Mouse (Mus musculus) heart, adult 2 months (tissue): ENCODE data around the gene Ctbs. TPM values are rescaled to one million over a fixed set of nuclear protein-coding genes. Genes with fewer than 3 reads are reported as not detected.

Experiments used
- DNase-seq, 2 experiments: peaks; one replicate each; pipeline ENCODE4 v3.0.0; 2021
- H3K27ac ChIP-seq: fragments of 200-600 bp; 2 replicates; pipeline ENCODE4 v1.8.1; 2022
- H3K27me3 ChIP-seq: fragments of 200-500 bp; 2 replicates; pipeline ENCODE4 v1.6.1; 2012; ENCODE audit warnings: mild to moderate bottlenecking, low read length, inconsistent platforms, mixed read lengths; ENCODE audit not compliant: control insufficient read depth, insufficient read depth
- H3K36me3 ChIP-seq: fragments of 200-500 bp; 2 replicates; pipeline ENCODE4 v1.6.1; 2012; ENCODE audit warnings: low read length, inconsistent platforms; ENCODE audit not compliant: control insufficient read depth, insufficient read depth
- H3K4me1 ChIP-seq: fragments of 200-500 bp; 2 replicates; pipeline ENCODE4 v1.6.1; 2011; ENCODE audit warnings: low read length; ENCODE audit not compliant: control insufficient read depth, insufficient read depth
- H3K4me3 ChIP-seq: fragments of 200-600 bp; 2 replicates; pipeline ENCODE4 v1.8.1; 2022
- H3K79me2 ChIP-seq: fragments of 200-500 bp; replicated peaks from 2 replicates; pipeline ENCODE4 v1.6.1; 2012; ENCODE audit warnings: mild to moderate bottlenecking, inconsistent platforms, low read length, moderate library complexity, mixed read lengths; ENCODE audit not compliant: control insufficient read depth, insufficient read depth
- H3K9ac ChIP-seq: fragments of 200-500 bp; 2 replicates; pipeline ENCODE4 v1.6.1; 2012; ENCODE audit warnings: low read depth, mild to moderate bottlenecking, control low read depth, inconsistent platforms, low read length, mixed read lengths
- CTCF ChIP-seq: fragments of 200-600 bp; IDR thresholded peaks from 2 replicates; pipeline ENCODE4 v1.8.1; 2022; ENCODE audit warnings: antibody characterized with exemption, mild to moderate bottlenecking, moderate library complexity
- EP300 ChIP-seq: fragments of 200-500 bp; IDR thresholded peaks from 2 replicates; pipeline ENCODE4 v1.6.1; 2011; ENCODE audit warnings: low read depth, low read length, control low read depth; ENCODE audit not compliant: insufficient read depth
- POLR2A ChIP-seq: fragments of 200-500 bp; IDR thresholded peaks from 2 replicates; pipeline ENCODE4 v1.6.1; 2011; ENCODE audit warnings: mild to moderate bottlenecking, low read depth, low read length, control low read depth; ENCODE audit not compliant: insufficient read depth
- WGBS: fragments of 180-500 bp; shearing (Covaris S2); methylation state at CpG from one replicate; pipeline ENCODE4 v1.1.7; 2018; 5-methylcytosine and 5-hydroxymethylcytosine counted together
- intact Hi-C: fragments of 180-260 bp; cut with DNase I; formaldehyde crosslinking; loops from one replicate; pipeline ENCODE4 v1.15.1; 2025
- long read RNA-seq: library from polyadenylated mRNA; stranded (forward); transcript quantifications from one replicate; pipeline ENCODE4 v2.0.0, GENCODE M21; 2021
- polyA plus RNA-seq: library from polyadenylated mRNA; depleted of rRNA; stranded (reverse); fragments of >200 nt; gene quantifications from 2 replicates; pipeline ENCODE4 v1.2.3, GENCODE M21; 2012; rRNA removed
- total RNA-seq, 2 experiments: library from RNA; stranded (reverse); gene quantifications; 2 replicates each; pipeline ENCODE4 v1.2.3; 2021

Ctbs gene
- total RNA-seq, result 1 to 10 TPM; 3.2 to 3.7 TPM
- 1.7 and 3.6 TPM in 2 replicates for polyA plus RNA-seq
- long read RNA-seq, partial matches to known transcripts, result 1 of 2 reads
- long read RNA-seq, other reads (novel, unspliced or antisense), result 0 of 2 reads

- 49% methylated on average over 9 of the region's 9 CpGs for WGBS
- peak within 1 kb of the TSS; percentile 74 for H3K9ac ChIP-seq
- no peak for DNase-seq
- no peaks in the 10 kb centered on the region for H3K79me2 ChIP-seq
- H3K4me3 ChIP-seq, result peak within 1 kb of the TSS; percentile 60
- H3K4me1 ChIP-seq, result peaks cover 2% of the 10 kb centered on the region; the same call in 1 of the 2 replicates
- intact Hi-C loops, result loop anchor here (1.0 to 5.0 kb wide), 3 partner anchors 45 to 73 kb away; partner anchors contain the start of genes Gng5, Rpf1, Spata1 and Ssx2ip
- H3K27me3 ChIP-seq, result no peaks in the 10 kb centered on the region
- H3K36me3 ChIP-seq, result no peaks in the 10 kb centered on the region
- peak within 1 kb of the TSS; percentile 60 for H3K27ac ChIP-seq
- TF ChIP-seq EP300 (no peak), CTCF (no peak), POLR2A (no peak)
These were observed at the start of gene Ctbs for GRCm38 (mm10) chr3:146449745-146450250. Ctbs (plus strand) TSS chr3:146449795.

GRCm38 (mm10) chr3:146403770-146404169, 45.8 kb upstream of the Ctbs start:
- H3K4me3 ChIP-seq, result peak overlapping the region; percentile 76
- H3K27ac ChIP-seq, result peak overlapping the region; percentile 88
- WGBS, result 32% methylated on average over 3 of the region's 3 CpGs
- peak overlapping the region; percentile 54 for H3K9ac ChIP-seq
- no peaks in the 10 kb centered on the region for H3K36me3 ChIP-seq
- H3K79me2 ChIP-seq, result no peaks in the 10 kb centered on the region
- H3K4me1 ChIP-seq, result no peaks in the 10 kb centered on the region
- DNase-seq, result no peak
- H3K27me3 ChIP-seq, result no peaks in the 10 kb centered on the region
- intact Hi-C loops, result loop anchor here (2.0 to 10.0 kb wide), 4 partner anchors 47 to 411 kb away; partner anchors contain the start of genes Prkacb and Rpf1
- TF ChIP-seq CTCF, result no peak
- no peak for TF ChIP-seq POLR2A
- TF ChIP-seq EP300, result no peak

- Histone ChIP-seq H3K4me3 (peak within 1 kb of the TSS; percentile 76), H3K27ac (peak within 1 kb of the TSS; percentile 88), H3K9ac (peak within 1 kb of the TSS; percentile 88), H3K79me2 (no peaks in the 10 kb centered on the region), H3K27me3 (no peaks in the 10 kb centered on the region), H3K36me3 (no peaks in the 10 kb centered on the region), H3K4me1 (no peaks in the 10 kb centered on the region)
- peak; percentile 97 to 100 for DNase-seq
- no peak for TF ChIP-seq EP300
- no peak for TF ChIP-seq CTCF
- TF ChIP-seq POLR2A, result peak; percentile 54
- intact Hi-C loops, result loop anchor here (2.0 to 10.0 kb wide), 3 partner anchors 46 to 410 kb away; partner anchors contain the start of gene Prkacb
- under 1% methylated on average over 83 of the region's 100 CpGs for WGBS
These were observed 45.0 kb upstream of the Ctbs start, which contains the start of gene Ssx2ip for GRCm38 (mm10) chr3:146404311-146405201. Ssx2ip (plus strand) TSS chr3:146404642.

- Histone ChIP-seq H3K36me3 (no peaks in the 10 kb centered on the region), H3K4me1 (no peaks in the 10 kb centered on the region), H3K79me2 (0 out of 2 replicates have a peak, but pooled peaks cover 2% of the 10 kb centered on the region), H3K9ac (peak overlapping the region; percentile 88; the same call in 1 of the 2 replicates), H3K27ac (peak overlapping the region; percentile 67), H3K27me3 (no peaks in the 10 kb centered on the region), H3K4me3 (peak overlapping the region; percentile 76)
- intact Hi-C loops, result loop anchor here (2.0 to 10.0 kb wide), 3 partner anchors 45 to 409 kb away; partner anchors contain the start of gene Prkacb
- 37% methylated on average over 18 of the region's 18 CpGs for WGBS
- DNase-seq, result no peak
- TF ChIP-seq POLR2A (no peak), CTCF (no peak), EP300 (no peak)
These were observed 44.2 kb upstream of the Ctbs start for GRCm38 (mm10) chr3:146405213-146406006.

- Histone ChIP-seq H3K4me3 (no peak overlapping the region), H3K27ac (no peak overlapping the region), H3K9ac (no peak overlapping the region), H3K4me1 (no peaks in the 10 kb centered on the region), H3K79me2 (0 out of 2 replicates have a peak, but pooled peaks cover 2% of the 10 kb centered on the region), H3K27me3 (no peaks in the 10 kb centered on the region), H3K36me3 (no peaks in the 10 kb centered on the region)
- intact Hi-C loops, result loop anchor here (10.0 kb wide), 1 partner anchor 409 kb away; the partner anchor contains the start of gene Prkacb
- no peak for DNase-seq
- no peak for TF ChIP-seq CTCF
- no peak for TF ChIP-seq POLR2A
- TF ChIP-seq EP300, result no peak
- 78% methylated on average over 5 of the region's 5 CpGs for WGBS
These were observed 43.6 kb upstream of the Ctbs start for GRCm38 (mm10) chr3:146406007-146406341.
